Mouse (Mus musculus) forebrain, embryonic 13.5 days (tissue): ENCODE measurements around the gene Ptpa. TPM values are rescaled to one million over a fixed set of nuclear protein-coding genes. Genes with fewer than 3 reads are reported as not detected.

Experiments used
- ATAC-seq: fragments of 200-750 bp; cut with Nextera tagmentation; 2 replicates; pipeline ENCODE4 v1.8.0; 2017
- H3K27ac ChIP-seq: fragments of 300-500 bp; sonication (generic); 2 replicates; pipeline ENCODE4 v1.5.1; 2015; ENCODE audit warnings: inconsistent platforms, mild to moderate bottlenecking, moderate library complexity
- H3K27me3 ChIP-seq: fragments of 300-500 bp; sonication (generic); 2 replicates; pipeline ENCODE4 v1.6.1; 2015; ENCODE audit warnings: mild to moderate bottlenecking, inconsistent platforms
- H3K36me3 ChIP-seq: fragments of 300-500 bp; sonication (generic); 2 replicates; pipeline ENCODE4 v1.6.1; 2015; ENCODE audit warnings: mild to moderate bottlenecking, inconsistent platforms; ENCODE audit not compliant: poor library complexity, severe bottlenecking
- H3K4me1 ChIP-seq: fragments of 300-500 bp; sonication (generic); 2 replicates; pipeline ENCODE4 v1.6.1; 2015; ENCODE audit warnings: inconsistent platforms
- H3K4me2 ChIP-seq: fragments of 300-500 bp; sonication (generic); 2 replicates; pipeline ENCODE4 v1.6.1; 2015; ENCODE audit warnings: inconsistent platforms, mild to moderate bottlenecking, moderate library complexity
- H3K4me3 ChIP-seq: fragments of 300-500 bp; sonication (generic); 2 replicates; pipeline ENCODE4 v1.5.1; 2015; ENCODE audit warnings: mild to moderate bottlenecking, inconsistent platforms
- H3K9ac ChIP-seq: fragments of 300-500 bp; sonication (generic); 2 replicates; pipeline ENCODE4 v1.6.1; 2015; ENCODE audit warnings: mild to moderate bottlenecking, inconsistent platforms
- H3K9me3 ChIP-seq: fragments of 300-500 bp; sonication (generic); replicated peaks from 2 replicates; pipeline ENCODE4 v1.6.1; 2016; ENCODE audit warnings: inconsistent platforms
- WGBS: fragments of 180-500 bp; shearing (Covaris S2); methylation state at CpG from one replicate; pipeline ENCODE4 v1.1.7; 2015; 5-methylcytosine and 5-hydroxymethylcytosine counted together
- polyA plus RNA-seq: library from polyadenylated mRNA; unstranded; fragments of >200 nt; fragmentation: Nextera tagmentation; extraction: Ambion mirVana; gene quantifications from 2 replicates; pipeline ENCODE4 v1.2.1, GENCODE M21; 2015

The Ptpa gene
- polyA plus RNA-seq, 1 experiment from 2014 or later, result 126 TPM

GRCm38 (mm10) chr2:30417595-30418165 is 1.8 kb downstream of the Ptpa start:
- no peak overlapping the region for H3K27ac ChIP-seq
- 77% methylated on average over 5 of the region's 5 CpGs for WGBS
- ATAC-seq, result no peak
- peaks cover 51% of the 10 kb centered on the region for H3K4me1 ChIP-seq
- H3K27me3 ChIP-seq, result no peaks in the 10 kb centered on the region
- peaks cover 6% of the 10 kb centered on the region; the same call in 1 of the 2 replicates for H3K36me3 ChIP-seq
- peak overlapping the region; percentile 51; the same call in 1 of the 2 replicates for H3K9ac ChIP-seq
- peak overlapping the region; percentile 77 for H3K4me2 ChIP-seq
- no peaks in the 10 kb centered on the region for H3K9me3 ChIP-seq
- no peak overlapping the region for H3K4me3 ChIP-seq

DNA sequence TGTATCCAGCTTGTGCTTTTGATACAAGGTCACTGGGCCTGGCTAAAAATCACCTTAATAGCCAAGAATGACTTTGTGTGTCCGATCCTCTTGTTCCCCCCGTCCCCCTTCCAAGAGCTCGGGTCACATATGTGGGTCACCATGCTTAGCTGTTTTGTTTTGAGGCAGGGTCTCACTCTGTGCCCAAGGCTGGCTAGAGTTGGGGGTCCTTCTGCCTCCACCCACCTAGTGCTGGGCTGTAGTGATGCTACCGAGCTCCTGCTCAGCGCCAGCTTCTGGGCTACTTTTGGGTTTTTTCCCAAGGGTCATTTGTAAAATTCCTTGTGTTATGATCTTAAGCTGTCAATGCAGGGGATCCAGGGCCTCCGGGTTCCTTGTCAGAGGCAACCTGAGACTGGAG is 2.4 kb downstream of the Ptpa start:
- Histone ChIP-seq H3K9ac (peak overlapping the region; percentile 51), H3K9me3 (no peaks in the 10 kb centered on the region), H3K4me3 (no peak overlapping the region), H3K36me3 (peaks cover 6% of the 10 kb centered on the region; the same call in 1 of the 2 replicates), H3K27me3 (no peaks in the 10 kb centered on the region), H3K4me1 (peaks cover 48% of the 10 kb centered on the region), H3K27ac (no peak overlapping the region), H3K4me2 (peak overlapping the region; percentile 22; the same call in 1 of the 2 replicates)
- no peak for ATAC-seq
- WGBS, result 77% methylated on average over 6 of the region's 6 CpGs

- H3K4me3 ChIP-seq, result no peak overlapping the region
- ATAC-seq, result no peak
- H3K4me2 ChIP-seq, result peak overlapping the region; percentile 22
- no peak overlapping the region; the same call in 1 of the 2 replicates for H3K27ac ChIP-seq
- H3K27me3 ChIP-seq, result no peaks in the 10 kb centered on the region
- 30% methylated on average over 10 of the region's 10 CpGs for WGBS
- H3K4me1 ChIP-seq, result peaks cover 42% of the 10 kb centered on the region
- H3K9me3 ChIP-seq, result no peaks in the 10 kb centered on the region
- peak overlapping the region; percentile 51 for H3K9ac ChIP-seq
- peaks cover 6% of the 10 kb centered on the region; the same call in 1 of the 2 replicates for H3K36me3 ChIP-seq
These were observed 3.3 kb downstream of the Ptpa start for GRCm38 (mm10) chr2:30419112-30419511.

- Histone ChIP-seq H3K4me3 (no peak overlapping the region), H3K9ac (no peak overlapping the region), H3K27ac (no peak overlapping the region), H3K27me3 (no peaks in the 10 kb centered on the region), H3K9me3 (no peaks in the 10 kb centered on the region), H3K4me1 (peaks cover 30% of the 10 kb centered on the region), H3K4me2 (no peak overlapping the region), H3K36me3 (peaks cover 8% of the 10 kb centered on the region)
- no peak for ATAC-seq
- 89% methylated on average over 4 of the region's 4 CpGs for WGBS
These were observed 5.6 kb downstream of the Ptpa start for GRCm38 (mm10) chr2:30421432-30421831.

GRCm38 (mm10) chr2:30429156-30429555 is 13.3 kb downstream of the Ptpa start:
- peaks cover 79% of the 10 kb centered on the region for H3K36me3 ChIP-seq
- H3K27ac ChIP-seq, result no peak overlapping the region
- H3K27me3 ChIP-seq, result no peaks in the 10 kb centered on the region
- H3K4me1 ChIP-seq, result no peaks in the 10 kb centered on the region
- H3K9me3 ChIP-seq, result no peaks in the 10 kb centered on the region
- no peak overlapping the region for H3K4me2 ChIP-seq
- ATAC-seq, result no peak
- no peak overlapping the region for H3K9ac ChIP-seq
- H3K4me3 ChIP-seq, result no peak overlapping the region

GRCm38 (mm10) chr2:30435326-30436155 is 19.7 kb downstream of the Ptpa start:
- no peak overlapping the region for H3K9ac ChIP-seq
- H3K36me3 ChIP-seq, result peaks cover 86% of the 10 kb centered on the region
- H3K27ac ChIP-seq, result no peak overlapping the region
- no peak overlapping the region for H3K4me3 ChIP-seq
- H3K27me3 ChIP-seq, result no peaks in the 10 kb centered on the region
- peaks cover 12% of the 10 kb centered on the region for H3K4me1 ChIP-seq
- no peak overlapping the region for H3K4me2 ChIP-seq
- peak; percentile 77 for ATAC-seq
- H3K9me3 ChIP-seq, result no peaks in the 10 kb centered on the region
- 60% methylated on average over 5 of the region's 5 CpGs for WGBS

DNA sequence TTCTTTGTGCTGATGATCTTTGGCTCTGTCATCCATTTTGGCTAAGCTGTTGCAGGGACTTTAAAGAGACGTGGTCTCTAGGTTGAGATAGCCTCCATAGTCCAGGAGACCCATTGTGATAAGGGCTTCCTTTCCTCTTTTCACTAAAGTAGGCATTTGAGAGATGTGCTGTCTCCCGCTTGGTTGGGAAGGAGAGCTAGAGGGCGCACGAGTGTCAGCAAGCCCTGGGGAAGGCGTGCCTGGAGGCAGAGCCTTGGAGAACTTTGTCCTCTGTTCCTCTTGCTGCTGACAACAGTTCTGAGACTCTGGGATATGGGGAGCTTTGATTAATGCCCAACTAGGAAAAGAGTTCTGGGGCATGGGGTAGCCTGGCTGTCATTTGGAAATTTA is 20.3 kb downstream of the Ptpa start:
- peak; percentile 14; the same call in 1 of the 2 replicates for ATAC-seq
- Histone ChIP-seq H3K27me3 (no peaks in the 10 kb centered on the region), H3K4me1 (peaks cover 18% of the 10 kb centered on the region), H3K4me3 (no peak overlapping the region), H3K27ac (no peak overlapping the region), H3K9ac (no peak overlapping the region), H3K36me3 (peaks cover 79% of the 10 kb centered on the region), H3K4me2 (no peak overlapping the region), H3K9me3 (no peaks in the 10 kb centered on the region)
- 81% methylated on average over 5 of the region's 5 CpGs for WGBS

DNA sequence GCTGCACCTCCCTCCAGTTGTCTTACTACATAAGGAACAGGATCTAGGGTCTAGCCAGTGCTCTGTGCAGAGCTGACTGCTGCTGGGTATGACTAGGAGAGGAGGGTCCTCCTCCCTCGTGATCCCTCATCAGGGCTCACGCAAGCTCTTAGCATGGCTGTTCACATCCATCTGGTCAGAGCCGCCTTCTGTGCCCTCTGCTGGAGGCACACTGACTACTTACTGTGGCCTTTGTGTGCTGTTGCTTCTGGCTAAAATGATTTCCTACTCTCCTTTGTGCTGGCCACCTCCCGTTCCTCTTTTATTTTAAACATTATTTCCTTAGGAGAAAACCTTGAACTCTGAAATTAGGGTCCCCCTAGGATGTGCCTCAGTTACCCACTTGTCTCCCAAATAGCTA is 21.0 kb downstream of the Ptpa start:
- Histone ChIP-seq H3K9ac (no peak overlapping the region), H3K27ac (no peak overlapping the region), H3K9me3 (no peaks in the 10 kb centered on the region), H3K36me3 (peaks cover 73% of the 10 kb centered on the region), H3K4me1 (peaks cover 24% of the 10 kb centered on the region), H3K4me2 (no peak overlapping the region), H3K27me3 (no peaks in the 10 kb centered on the region), H3K4me3 (no peak overlapping the region)
- ATAC-seq, result no peak
- WGBS, result 87% methylated on average over 4 of the region's 4 CpGs

DNA sequence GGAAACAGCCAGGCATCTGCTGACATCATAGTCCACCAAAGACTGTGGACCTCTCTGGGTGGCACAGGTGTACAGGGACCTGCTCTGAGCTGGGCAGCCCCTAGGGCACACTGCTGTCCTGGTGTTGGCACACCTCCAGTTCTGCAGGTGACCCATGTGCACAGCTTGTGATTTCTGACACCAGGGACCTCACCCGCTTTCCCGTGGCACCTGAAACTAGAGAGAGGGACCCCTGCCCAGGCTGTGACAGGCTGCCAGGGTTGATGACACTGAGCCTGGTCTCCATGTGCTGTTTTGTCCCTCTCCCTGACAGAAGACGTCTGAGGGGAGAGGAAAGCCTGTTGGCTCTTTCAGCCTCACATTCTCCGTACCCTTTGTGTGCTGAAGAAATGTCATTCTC is 22.0 kb downstream of the Ptpa start:
- H3K4me2 ChIP-seq, result no peak overlapping the region
- peaks cover 34% of the 10 kb centered on the region for H3K4me1 ChIP-seq
- WGBS, result 85% methylated on average over 4 of the region's 4 CpGs
- no peak for ATAC-seq
- no peaks in the 10 kb centered on the region for H3K9me3 ChIP-seq
- no peak overlapping the region for H3K27ac ChIP-seq
- no peak overlapping the region for H3K9ac ChIP-seq
- H3K36me3 ChIP-seq, result peaks cover 63% of the 10 kb centered on the region
- H3K4me3 ChIP-seq, result no peak overlapping the region
- no peaks in the 10 kb centered on the region for H3K27me3 ChIP-seq

DNA sequence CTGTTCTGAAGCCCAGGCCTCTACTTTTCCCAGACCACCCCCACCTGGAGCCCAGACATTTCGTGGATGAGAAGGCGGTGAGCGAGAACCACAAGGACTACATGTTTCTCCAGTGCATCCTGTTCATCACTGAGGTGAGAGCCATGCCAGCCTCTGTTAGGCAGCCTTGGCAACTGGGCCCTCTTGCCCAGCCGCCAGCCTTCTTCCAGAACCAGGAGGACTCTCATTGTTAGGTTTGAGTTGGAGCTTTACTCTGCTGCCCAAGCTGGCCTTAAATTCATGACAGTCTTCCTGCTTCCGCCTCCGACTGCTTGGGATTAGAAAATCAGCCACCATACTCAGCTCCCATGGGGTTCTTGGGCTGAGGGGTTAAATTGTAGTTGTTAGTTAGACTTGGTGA is 23.8 kb downstream of the Ptpa start:
- H3K4me2 ChIP-seq, result no peak overlapping the region
- peaks cover 64% of the 10 kb centered on the region for H3K36me3 ChIP-seq
- WGBS, result 92% methylated on average over 6 of the region's 6 CpGs
- H3K4me3 ChIP-seq, result no peak overlapping the region
- H3K9ac ChIP-seq, result 0 out of 2 replicates have a peak overlapping the region, but pooled peaks have one; percentile 21
- H3K27ac ChIP-seq, result peak overlapping the region; percentile 98
- H3K27me3 ChIP-seq, result no peaks in the 10 kb centered on the region
- no peak for ATAC-seq
- H3K9me3 ChIP-seq, result no peaks in the 10 kb centered on the region
- H3K4me1 ChIP-seq, result peaks cover 43% of the 10 kb centered on the region

GRCm38 (mm10) chr2:30440211-30440700 is 24.4 kb downstream of the Ptpa start:
- Histone ChIP-seq H3K9me3 (no peaks in the 10 kb centered on the region), H3K4me3 (no peak overlapping the region), H3K27ac (peak overlapping the region; percentile 98), H3K4me1 (peaks cover 43% of the 10 kb centered on the region), H3K9ac (peak overlapping the region; percentile 21; the same call in 1 of the 2 replicates), H3K36me3 (peaks cover 65% of the 10 kb centered on the region), H3K27me3 (no peaks in the 10 kb centered on the region), H3K4me2 (no peak overlapping the region)
- no peak for ATAC-seq
- 52% methylated on average over 3 of the region's 3 CpGs for WGBS
